Mouse (Mus musculus) liver, embryonic 16.5 days (tissue): ENCODE data around the gene Atxn7l2. TPM values are rescaled to one million over a fixed set of nuclear protein-coding genes. Genes with fewer than 3 reads are reported as not detected.
"Not testable (repeated sequence)": the region's sequence is repeated elsewhere in the genome, so short reads cannot be mapped to it uniquely, and the experiment has no call there.

Experiments
- ATAC-seq: fragments of 200-750 bp; cut with Nextera tagmentation; 2 replicates; pipeline ENCODE4 v1.8.0; 2017; ENCODE audit warnings: low read depth, mild to moderate bottlenecking, moderate number of reproducible peaks, moderate library complexity
- H3K27ac ChIP-seq: fragments of 300-500 bp; sonication (generic); 2 replicates; pipeline ENCODE4 v1.5.1; 2014; ENCODE audit warnings: mild to moderate bottlenecking, low read length
- H3K27me3 ChIP-seq: fragments of 300-500 bp; sonication (generic); 2 replicates; pipeline ENCODE4 v1.6.1; 2014; ENCODE audit warnings: low read depth, low read length, mixed read lengths; ENCODE audit not compliant: control insufficient read depth, insufficient read depth
- H3K36me3 ChIP-seq: fragments of 300-500 bp; sonication (generic); 2 replicates; pipeline ENCODE4 v1.6.1; 2014; ENCODE audit warnings: mild to moderate bottlenecking; ENCODE audit not compliant: control insufficient read depth, insufficient read depth
- H3K4me1 ChIP-seq: fragments of 300-500 bp; sonication (generic); 2 replicates; pipeline ENCODE4 v1.6.1; 2014; ENCODE audit warnings: low read depth, low read length, mixed read lengths; ENCODE audit not compliant: control insufficient read depth
- H3K4me2 ChIP-seq: fragments of 300-500 bp; sonication (generic); 2 replicates; pipeline ENCODE4 v1.6.1; 2014; ENCODE audit warnings: low read depth, low read length, mixed read lengths
- H3K4me3 ChIP-seq: fragments of 300-500 bp; sonication (generic); 2 replicates; pipeline ENCODE4 v1.5.1; 2014; ENCODE audit warnings: low read depth, mild to moderate bottlenecking, low read length
- H3K9ac ChIP-seq: fragments of 300-500 bp; sonication (generic); 2 replicates; pipeline ENCODE4 v1.6.1; 2014; ENCODE audit warnings: low read depth, low read length
- H3K9me3 ChIP-seq: fragments of 300-500 bp; sonication (generic); replicated peaks from 2 replicates; pipeline ENCODE4 v1.6.1; 2016; ENCODE audit warnings: low read length; ENCODE audit not compliant: control insufficient read depth
- WGBS: fragments of 180-500 bp; shearing (Covaris S2); extraction: QIAGEN DNeasy Blood & Tissue Kit; methylation state at CpG from one replicate; pipeline ENCODE4 v1.1.7; 2014; ENCODE audit not compliant: insufficient replicate concordance; 5-methylcytosine and 5-hydroxymethylcytosine counted together
- polyA plus RNA-seq: library from polyadenylated mRNA; unstranded; fragments of >200 nt; fragmentation: Nextera tagmentation; extraction: Ambion mirVana; gene quantifications from 2 replicates; pipeline ENCODE4 v1.2.1, GENCODE M21; 2015

Atxn7l2 gene
- 2.0 and 2.1 TPM in 2 replicates for polyA plus RNA-seq

DNA sequence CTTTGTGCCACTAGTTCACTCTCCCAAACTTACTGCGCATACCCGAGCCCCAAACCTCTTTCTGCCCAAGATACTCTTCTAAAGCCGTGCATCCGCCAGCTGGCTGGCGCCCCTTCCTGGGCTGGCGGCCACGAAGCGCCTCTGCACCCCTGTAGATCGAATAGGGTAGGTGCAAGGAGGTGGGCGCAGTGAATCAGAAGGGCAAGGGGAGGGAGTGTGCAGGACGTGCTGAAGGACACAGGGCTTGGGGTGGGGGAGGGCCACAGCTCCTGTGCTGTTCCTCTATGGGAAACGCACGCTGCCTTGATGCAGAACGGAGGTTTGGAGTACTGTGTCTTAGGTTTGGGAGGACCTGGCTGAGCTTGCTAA lies at the start of gene Atxn7l2:
Gene Atxn7l2, minus strand, starts transcription at position 164 of the 369 bp plus-strand sequence.
- peak within 1 kb of the TSS; percentile 94 for H3K4me2 ChIP-seq
- H3K27me3 ChIP-seq: no peaks in the 10 kb centered on the region; the same call in 1 of the 2 replicates
- no peaks in the 10 kb centered on the region for H3K36me3 ChIP-seq
- H3K4me3 ChIP-seq: peak within 1 kb of the TSS; percentile 77
- ATAC-seq: peak; percentile 40
- no peaks in the 10 kb centered on the region for H3K9me3 ChIP-seq
- peak within 1 kb of the TSS; percentile 68 for H3K27ac ChIP-seq
- WGBS: 0% methylated on average over 14 of the region's 14 CpGs
- H3K4me1 ChIP-seq: peaks cover 18% of the 10 kb centered on the region
- H3K9ac ChIP-seq: peak within 1 kb of the TSS; percentile 78

DNA sequence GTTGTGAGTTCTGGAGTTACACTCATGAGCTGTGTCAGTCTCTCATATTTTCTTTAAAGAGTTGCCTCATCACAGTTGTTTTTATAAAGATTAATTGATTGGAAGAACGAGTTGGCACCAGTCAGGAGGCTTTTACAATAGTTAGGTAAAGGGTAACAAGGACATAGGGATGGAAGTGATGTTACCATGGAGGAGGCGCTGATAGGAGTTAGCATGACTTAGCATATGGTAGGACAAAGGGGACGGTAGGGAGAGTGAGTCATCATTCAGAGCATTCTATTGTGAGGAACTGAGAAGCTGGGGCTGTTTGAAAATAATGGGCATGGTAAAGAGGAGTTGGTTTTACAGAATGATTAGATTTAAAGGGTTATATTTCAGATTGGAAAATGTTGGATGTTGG lies 48.6 kb upstream of the Atxn7l2 start:
- H3K27ac ChIP-seq: no peak overlapping the region
- H3K4me3 ChIP-seq: no peak overlapping the region
- no peaks in the 10 kb centered on the region for H3K27me3 ChIP-seq
- H3K4me1 ChIP-seq: peaks cover 14% of the 10 kb centered on the region
- H3K9ac ChIP-seq: no peak overlapping the region
- ATAC-seq: no peak
- no peaks in the 10 kb centered on the region for H3K9me3 ChIP-seq
- H3K4me2 ChIP-seq: peak overlapping the region; percentile 77; the same call in 1 of the 2 replicates
- 30% methylated on average over 3 of the region's 3 CpGs for WGBS
- peaks cover 10% of the 10 kb centered on the region; the same call in 1 of the 2 replicates for H3K36me3 ChIP-seq

GRCm38 (mm10) chr3:108257831-108258500 lies 47.2 kb upstream of the Atxn7l2 start:
- Histone ChIP-seq H3K27me3 (no peaks in the 10 kb centered on the region), H3K27ac (peak overlapping the region; percentile 87), H3K9ac (peak overlapping the region; percentile 91), H3K36me3 (peaks cover 9% of the 10 kb centered on the region; the same call in 1 of the 2 replicates), H3K4me1 (peaks cover 14% of the 10 kb centered on the region), H3K9me3 (no peaks in the 10 kb centered on the region), H3K4me3 (peak overlapping the region; percentile 80), H3K4me2 (peak overlapping the region; percentile 77)
- ATAC-seq: no peak
- 20% methylated on average over 3 of the region's 3 CpGs for WGBS

GRCm38 (mm10) chr3:108256719-108257637 lies 46.2 kb upstream of the Atxn7l2 start, which contains the start of gene Psma5:
Psma5 (plus strand) TSS chr3:108256926.
- Histone ChIP-seq H3K27ac (peak within 1 kb of the TSS; percentile 87), H3K4me1 (peaks cover 14% of the 10 kb centered on the region), H3K4me3 (peak within 1 kb of the TSS; percentile 80), H3K4me2 (peak within 1 kb of the TSS; percentile 86), H3K9me3 (no peaks in the 10 kb centered on the region), H3K27me3 (no peaks in the 10 kb centered on the region), H3K36me3 (peaks cover 3% of the 10 kb centered on the region; the same call in 1 of the 2 replicates), H3K9ac (peak within 1 kb of the TSS; percentile 91)
- ATAC-seq: peak; percentile 97
- under 1% methylated on average over 79 of the region's 79 CpGs for WGBS

- H3K27ac ChIP-seq: no peak overlapping the region
- no peaks in the 10 kb centered on the region for H3K4me1 ChIP-seq
- no peak overlapping the region for H3K9ac ChIP-seq
- H3K4me3 ChIP-seq: no peak overlapping the region
- 50% methylated on average over 2 of the region's 2 CpGs for WGBS
- H3K9me3 ChIP-seq: no peaks in the 10 kb centered on the region
- H3K27me3 ChIP-seq: no peaks in the 10 kb centered on the region
- H3K36me3 ChIP-seq: no peaks in the 10 kb centered on the region
- ATAC-seq: no peak
- H3K4me2 ChIP-seq: no peak overlapping the region
These were observed 36.1 kb upstream of the Atxn7l2 start for GRCm38 (mm10) chr3:108246857-108247256.

- Histone ChIP-seq H3K9ac (no peak overlapping the region), H3K4me2 (no peak overlapping the region), H3K4me3 (no peak overlapping the region), H3K4me1 (no peaks in the 10 kb centered on the region), H3K9me3 (no peaks in the 10 kb centered on the region), H3K36me3 (no peaks in the 10 kb centered on the region), H3K27me3 (no peaks in the 10 kb centered on the region), H3K27ac (no peak overlapping the region)
- no peak for ATAC-seq
- WGBS: 66% methylated on average over 3 of the region's 3 CpGs
These were observed 30.6 kb upstream of the Atxn7l2 start for GRCm38 (mm10) chr3:108241243-108241839.

GRCm38 (mm10) chr3:108237474-108238102 lies 26.9 kb upstream of the Atxn7l2 start:
- 68% methylated on average over 4 of the region's 4 CpGs for WGBS

GRCm38 (mm10) chr3:108231646-108232045 lies 20.9 kb upstream of the Atxn7l2 start:
- no peaks in the 10 kb centered on the region for H3K9me3 ChIP-seq
- no peak overlapping the region for H3K4me3 ChIP-seq
- no peak overlapping the region for H3K27ac ChIP-seq
- no peaks in the 10 kb centered on the region for H3K36me3 ChIP-seq
- H3K4me2 ChIP-seq: no peak overlapping the region
- WGBS: 62% methylated on average over 4 of the region's 4 CpGs
- no peaks in the 10 kb centered on the region for H3K4me1 ChIP-seq
- H3K27me3 ChIP-seq: peaks cover 14% of the 10 kb centered on the region
- ATAC-seq: no peak
- no peak overlapping the region for H3K9ac ChIP-seq

More at GRCm38 (mm10) chr3:108237474-108238102, 26.9 kb upstream of the Atxn7l2 start:
- not testable (repeated sequence) for H3K4me3 ChIP-seq, H3K9me3 ChIP-seq, H3K27me3 ChIP-seq, H3K9ac ChIP-seq, H3K36me3 ChIP-seq, ATAC-seq, H3K27ac ChIP-seq, H3K4me2 ChIP-seq, H3K4me1 ChIP-seq
